Mouse (Mus musculus): Measurements from ENCODE around the gene Scn1b. TPM values are rescaled to one million over a fixed set of nuclear protein-coding genes. Genes with fewer than 3 reads are reported as not detected.

Scn1b gene
- total and polyA plus RNA-seq, 3 experiments: 31.8 to 41.9 (median 32.5) TPM

DNA sequence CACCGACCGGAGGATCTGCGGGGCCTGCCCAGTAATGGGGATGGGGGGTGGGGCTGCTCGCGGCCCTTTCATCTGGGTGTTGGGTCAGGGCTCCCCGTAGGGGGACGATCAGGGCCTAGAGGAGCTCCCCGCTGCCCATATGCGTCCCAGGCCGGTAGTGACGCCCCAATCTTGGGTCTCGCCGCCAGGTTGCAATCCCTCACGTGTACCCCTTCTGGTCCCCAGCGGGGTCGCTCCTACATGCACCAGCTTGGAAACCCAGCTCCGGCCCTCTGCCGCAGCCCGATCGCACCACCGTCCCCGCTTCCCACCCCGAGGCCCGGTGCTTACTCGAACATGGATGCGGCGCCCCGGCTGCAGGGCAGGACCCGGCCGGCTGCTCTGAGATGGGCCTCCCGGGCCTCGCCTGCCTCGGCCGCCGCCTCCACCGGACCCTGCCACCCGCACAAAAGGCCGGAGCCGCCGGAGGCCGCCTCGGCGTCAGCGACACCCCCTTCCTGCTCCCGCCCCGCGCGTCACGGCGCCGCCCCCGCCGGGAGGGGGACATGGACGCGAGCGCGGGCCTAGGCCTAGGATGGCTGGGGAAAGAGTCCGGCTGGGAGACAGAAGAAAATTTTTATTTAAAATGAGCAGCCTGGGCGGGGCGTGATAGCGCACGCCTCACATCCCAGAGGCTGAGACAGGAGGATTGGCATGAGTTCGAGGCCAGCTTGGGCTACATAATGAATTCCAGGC is 23.9 kb upstream of the Scn1b start:
- Histone ChIP-seq H3K79me2 (replicated peaks; ENCODE audit: control insufficient read depth, insufficient read depth, low read length) (peaks cover 9% of the 10 kb centered on the region), H3K36me3 (ENCODE audit: control insufficient read depth, insufficient read depth, low read length) (no peaks in the 10 kb centered on the region), H3K27me3 (ENCODE audit: control insufficient read depth, insufficient read depth, low read length) (no peaks in the 10 kb centered on the region), H3K4me1 (ENCODE audit: control insufficient read depth, insufficient read depth, low read length) (peaks cover 20% of the 10 kb centered on the region), H3K4me3 (peak overlapping the region; percentile 84), H3K9ac (ENCODE audit: low read depth, low read length) (peak overlapping the region; percentile 99), H3K27ac (peak overlapping the region; percentile 99)
- peak; percentile 95 to 97 for DNase-seq
- intact Hi-C loops (cut with DNase I): no loop called here
- under 1% methylated on average over 63 of the region's 63 CpGs for WGBS
- TF ChIP-seq POLR2A (IDR thresholded peaks at IDR 0.05; ENCODE audit: insufficient read depth, low read depth, low read length): peak; percentile 29; the same call in 1 of the 2 replicates
- no peak for TF ChIP-seq EP300 (IDR thresholded peaks at IDR 0.05; ENCODE audit: insufficient read depth, low read depth, low read length)

DNA sequence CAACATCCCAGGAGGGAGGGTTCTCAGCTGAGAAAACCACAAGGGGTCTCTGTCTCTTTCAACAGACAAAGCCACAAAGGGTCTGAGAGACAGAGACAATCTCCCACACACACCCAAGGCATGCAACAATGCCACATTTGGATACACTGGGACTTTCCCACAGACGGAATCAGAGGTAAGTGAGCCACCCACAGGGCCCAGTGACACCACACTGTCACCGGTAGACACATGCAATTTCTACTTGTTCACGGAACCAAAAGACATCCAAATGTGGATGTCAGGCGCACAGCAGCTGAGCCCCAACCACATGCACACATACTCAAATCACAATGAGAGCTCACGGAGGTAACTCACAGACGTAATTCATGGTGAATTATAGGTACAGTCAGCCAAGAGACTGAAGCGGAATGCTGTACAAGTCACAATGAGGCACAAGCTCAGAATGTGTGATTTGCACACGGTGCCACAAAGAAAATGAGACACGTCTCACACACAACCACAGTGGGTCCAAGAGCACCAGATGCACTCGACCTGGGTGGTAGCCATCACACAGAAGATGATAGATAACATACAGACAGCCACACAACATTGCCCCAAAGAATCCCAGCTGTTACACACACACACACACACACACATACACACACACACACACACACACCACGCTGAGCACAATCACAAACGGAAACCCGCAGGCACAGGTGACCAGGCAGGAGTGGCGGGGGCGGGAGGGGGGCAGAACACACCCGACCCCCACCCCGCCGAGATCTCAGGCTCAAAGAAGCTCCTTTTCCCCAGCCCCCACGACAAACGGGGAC is 23.2 kb upstream of the Scn1b start:
- H3K36me3 ChIP-seq (ENCODE audit: control insufficient read depth, insufficient read depth, low read length): no peaks in the 10 kb centered on the region
- H3K4me3 ChIP-seq: peak overlapping the region; percentile 84
- 3% methylated on average over 20 of the region's 20 CpGs for WGBS
- H3K27me3 ChIP-seq (ENCODE audit: control insufficient read depth, insufficient read depth, low read length): no peaks in the 10 kb centered on the region
- intact Hi-C loops (cut with DNase I): no loop called here
- TF ChIP-seq CTCF (IDR thresholded peaks at IDR 0.05): no peak
- no peak for TF ChIP-seq EP300 (IDR thresholded peaks at IDR 0.05; ENCODE audit: insufficient read depth, low read depth, low read length)
- no peak for TF ChIP-seq POLR2A (IDR thresholded peaks at IDR 0.05; ENCODE audit: insufficient read depth, low read depth, low read length)
- DNase-seq: no peak
- H3K79me2 ChIP-seq (replicated peaks; ENCODE audit: control insufficient read depth, insufficient read depth, low read length): peaks cover 11% of the 10 kb centered on the region
- H3K4me1 ChIP-seq (ENCODE audit: control insufficient read depth, insufficient read depth, low read length): peaks cover 18% of the 10 kb centered on the region
- H3K27ac ChIP-seq: peak overlapping the region; percentile 99
- peak overlapping the region; percentile 99 for H3K9ac ChIP-seq (ENCODE audit: low read depth, low read length)

DNA sequence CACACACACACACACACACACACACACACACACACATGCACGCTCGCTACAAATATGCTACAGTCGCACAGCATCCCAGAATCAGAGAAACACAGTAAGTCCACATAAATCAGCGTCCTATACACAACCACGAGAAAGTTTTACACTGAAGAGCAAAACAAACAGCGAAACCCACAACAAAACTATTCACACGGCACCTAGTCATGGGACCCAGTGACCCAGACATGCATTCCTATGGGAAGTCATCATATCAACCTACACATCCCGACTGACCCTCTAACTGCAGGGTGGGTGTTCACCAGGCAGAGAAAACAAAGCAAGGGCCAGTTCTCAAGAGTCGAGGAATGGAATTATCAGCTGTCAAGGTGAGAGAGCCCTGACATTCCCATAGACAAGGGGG is 22.5 kb upstream of the Scn1b start:
- no peak for TF ChIP-seq POLR2A (IDR thresholded peaks at IDR 0.05; ENCODE audit: insufficient read depth, low read depth, low read length)
- no peak for TF ChIP-seq CTCF (IDR thresholded peaks at IDR 0.05)
- no peak for TF ChIP-seq EP300 (IDR thresholded peaks at IDR 0.05; ENCODE audit: insufficient read depth, low read depth, low read length)

DNA sequence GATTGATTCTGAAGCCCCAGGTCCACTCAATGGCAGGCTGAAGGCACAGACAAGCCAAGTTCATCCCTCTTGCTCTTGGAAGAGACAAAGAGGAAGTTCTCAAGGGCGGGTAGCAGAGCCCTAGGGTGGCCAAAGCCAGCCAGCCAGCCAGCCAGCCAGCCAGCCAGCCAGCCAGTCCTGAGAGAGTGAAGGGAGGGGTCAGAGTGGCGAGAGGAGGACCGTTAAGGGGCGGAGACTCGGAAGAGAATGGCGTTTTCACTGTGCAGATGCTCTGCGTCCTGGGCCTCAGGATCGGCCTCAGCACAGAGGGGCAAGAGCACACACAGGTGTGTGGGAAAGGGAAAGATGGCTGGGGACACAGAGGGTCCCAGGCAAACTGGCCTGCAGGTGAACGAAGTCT is 22.0 kb upstream of the Scn1b start:
- Histone ChIP-seq H3K27me3 (ENCODE audit: control insufficient read depth, insufficient read depth, low read length) (no peaks in the 10 kb centered on the region), H3K4me1 (ENCODE audit: control insufficient read depth, insufficient read depth, low read length) (peaks cover 18% of the 10 kb centered on the region), H3K9ac (ENCODE audit: low read depth, low read length) (0 out of 2 replicates have a peak overlapping the region, but pooled peaks have one; percentile 17), H3K79me2 (replicated peaks; ENCODE audit: control insufficient read depth, insufficient read depth, low read length) (peaks cover 13% of the 10 kb centered on the region), H3K27ac (peak overlapping the region; percentile 27; the same call in 1 of the 2 replicates), H3K36me3 (ENCODE audit: control insufficient read depth, insufficient read depth, low read length) (no peaks in the 10 kb centered on the region), H3K4me3 (no peak overlapping the region)
- DNase-seq: peak; percentile 69 to 83
- intact Hi-C loops (cut with DNase I): no loop called here
- WGBS: 8% methylated on average over 8 of the region's 9 CpGs
- TF ChIP-seq CTCF (IDR thresholded peaks at IDR 0.05): no peak
- no peak for TF ChIP-seq EP300 (IDR thresholded peaks at IDR 0.05; ENCODE audit: insufficient read depth, low read depth, low read length)
- TF ChIP-seq POLR2A (IDR thresholded peaks at IDR 0.05; ENCODE audit: insufficient read depth, low read depth, low read length): no peak

More for the DNA sequence above, 22.5 kb upstream of the Scn1b start:
- Histone ChIP-seq H3K27me3 (ENCODE audit: control insufficient read depth, insufficient read depth, low read length) (no peaks in the 10 kb centered on the region), H3K4me3 (peak overlapping the region; percentile 38; the same call in 1 of the 2 replicates), H3K27ac (no peak overlapping the region), H3K36me3 (ENCODE audit: control insufficient read depth, insufficient read depth, low read length) (no peaks in the 10 kb centered on the region), H3K9ac (ENCODE audit: low read depth, low read length) (0 out of 2 replicates have a peak overlapping the region, but pooled peaks have one; percentile 99), H3K79me2 (replicated peaks; ENCODE audit: control insufficient read depth, insufficient read depth, low read length) (peaks cover 11% of the 10 kb centered on the region), H3K4me1 (ENCODE audit: control insufficient read depth, insufficient read depth, low read length) (peaks cover 18% of the 10 kb centered on the region)
- DNase-seq: no peak
- 31% methylated on average over 9 of the region's 9 CpGs for WGBS
- intact Hi-C loops (cut with DNase I): no loop called here

DNA sequence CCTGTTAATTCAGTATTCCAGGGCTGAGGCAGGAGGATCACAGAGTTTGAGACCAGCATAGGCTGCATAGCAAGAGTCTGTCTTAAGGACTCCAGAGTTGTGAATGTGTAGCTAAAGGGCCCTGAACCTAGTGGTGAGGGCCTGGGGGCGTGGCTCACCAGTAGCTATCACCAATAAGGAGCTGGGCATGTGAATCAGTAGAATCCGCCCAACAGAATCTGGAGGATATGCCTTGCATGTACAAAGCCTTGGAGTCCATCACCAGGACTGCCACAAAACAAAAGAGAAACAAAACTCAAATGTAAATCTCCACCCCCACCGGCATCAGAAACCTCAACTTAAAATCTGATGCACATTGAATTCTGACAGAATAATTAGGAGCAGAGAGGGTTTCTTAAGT is 21.3 kb upstream of the Scn1b start:
- Histone ChIP-seq H3K36me3 (ENCODE audit: control insufficient read depth, insufficient read depth, low read length) (no peaks in the 10 kb centered on the region), H3K4me1 (ENCODE audit: control insufficient read depth, insufficient read depth, low read length) (peaks cover 18% of the 10 kb centered on the region), H3K4me3 (no peak overlapping the region), H3K79me2 (replicated peaks; ENCODE audit: control insufficient read depth, insufficient read depth, low read length) (peaks cover 13% of the 10 kb centered on the region), H3K27me3 (ENCODE audit: control insufficient read depth, insufficient read depth, low read length) (no peaks in the 10 kb centered on the region), H3K9ac (ENCODE audit: low read depth, low read length) (no peak overlapping the region), H3K27ac (peak overlapping the region; percentile 27; the same call in 1 of the 2 replicates)
- intact Hi-C loops (cut with DNase I): no loop called here
- no peak for DNase-seq
- TF ChIP-seq POLR2A (IDR thresholded peaks at IDR 0.05; ENCODE audit: insufficient read depth, low read depth, low read length): no peak
- TF ChIP-seq CTCF (IDR thresholded peaks at IDR 0.05): no peak
- TF ChIP-seq EP300 (IDR thresholded peaks at IDR 0.05; ENCODE audit: insufficient read depth, low read depth, low read length): no peak
- WGBS: 67% methylated on average over 3 of the region's 3 CpGs
